Mouse (Mus musculus): ENCODE measurements around the gene Stk25.

GRCm38 (mm10) chr1:93581545-93581944, 76.9 kb downstream of the Stk25 start:
- no peak for TF ChIP-seq GATA1 (IDR thresholded peaks at IDR 0.05; ENCODE audit: low read length)
- no peak for TF ChIP-seq TAL1 (IDR thresholded peaks at IDR 0.05; ENCODE audit: low read length)
